Mouse (Mus musculus): ENCODE measurements around the gene Sik3.
A peak's percentile ranks its signal among the peaks of the same experiment; 100 is the strongest.

Gene Sik3

GRCm38 (mm10) chr9:46012091-46013008 is at the start of gene Sik3, which contains the start of gene Pafah1b2:
Gene Sik3 (plus strand): TSS chr9:46012820.
Gene Pafah1b2 (minus strand): TSS chr9:46012690.
- peak; percentile 95 for DNase-seq

- no peak for DNase-seq
These were observed 49.0 kb upstream of the Sik3 start for GRCm38 (mm10) chr9:45963577-45963976.

- no peak for DNase-seq
These were observed 35.7 kb upstream of the Sik3 start for GRCm38 (mm10) chr9:45976884-45977283.

GRCm38 (mm10) chr9:45979778-45980177 is 32.8 kb upstream of the Sik3 start:
- no peak for DNase-seq

GRCm38 (mm10) chr9:45980611-45981010 is 32.0 kb upstream of the Sik3 start:
- DNase-seq, result no peak

GRCm38 (mm10) chr9:45981331-45981730 is 31.3 kb upstream of the Sik3 start:
- DNase-seq, result no peak

- DNase-seq, result peak; percentile 56
These were observed 28.8 kb upstream of the Sik3 start for GRCm38 (mm10) chr9:45983676-45984408.

- DNase-seq, result peak; percentile 89
These were observed 28.0 kb upstream of the Sik3 start for GRCm38 (mm10) chr9:45984409-45985228.

- peak; percentile 79 for DNase-seq
These were observed 27.4 kb upstream of the Sik3 start for GRCm38 (mm10) chr9:45985229-45985567.

- DNase-seq, result no peak
These were observed 13.6 kb upstream of the Sik3 start for GRCm38 (mm10) chr9:45999009-45999408.

- DNase-seq, result peak; percentile 85
These were observed 8.9 kb upstream of the Sik3 start for GRCm38 (mm10) chr9:46003729-46004128.

GRCm38 (mm10) chr9:46004529-46004928 is 8.1 kb upstream of the Sik3 start:
- no peak for DNase-seq

GRCm38 (mm10) chr9:46006224-46006623 is 6.4 kb upstream of the Sik3 start:
- no peak for DNase-seq

- DNase-seq, result no peak
These were observed 3.5 kb upstream of the Sik3 start for GRCm38 (mm10) chr9:46008931-46009668.

GRCm38 (mm10) chr9:46009669-46009983 is 3.0 kb upstream of the Sik3 start:
- no peak for DNase-seq

- no peak for DNase-seq
These were observed 1.3 kb upstream of the Sik3 start for GRCm38 (mm10) chr9:46011094-46011970.

GRCm38 (mm10) chr9:46013009-46013586 is 478 bp downstream of the Sik3 start:
- peak; percentile 67 for DNase-seq

- peak; percentile 57 for DNase-seq
These were observed 996 bp downstream of the Sik3 start for GRCm38 (mm10) chr9:46013616-46014015.

GRCm38 (mm10) chr9:46014251-46014681 is 1.6 kb downstream of the Sik3 start:
- DNase-seq, result peak; percentile 52

- DNase-seq, result peak; percentile 67
These were observed 2.5 kb downstream of the Sik3 start for GRCm38 (mm10) chr9:46015081-46015551.

GRCm38 (mm10) chr9:46015831-46016230 is 3.2 kb downstream of the Sik3 start:
- peak; percentile 68 for DNase-seq
